Mouse (Mus musculus): ENCODE results near the gene Ppfibp2.

GRCm38 (mm10) chr7:107697066-107697465 lies 102.1 kb downstream of the Ppfibp2 start:
- TF ChIP-seq HCFC1 (IDR thresholded peaks at IDR 0.05; ENCODE audit: borderline replicate concordance, insufficient read depth, low read length) (no peak), ZNF384 (IDR thresholded peaks at IDR 0.05; ENCODE audit: low read depth, low read length) (no peak), MAFK (IDR thresholded peaks at IDR 0.05; ENCODE audit: insufficient read depth, low read depth, low read length) (no peak), ZC3H11A (IDR thresholded peaks at IDR 0.05; ENCODE audit: borderline replicate concordance, low read depth, low read length) (no peak), CHD2 (IDR thresholded peaks at IDR 0.05; ENCODE audit: low read depth, low read length) (no peak)

All from ES-E14 (cell line).